Comparison of ENCODE assay signal across 21 mouse cellular contexts in genomic region chr5:147305166-147305565, GRCm38 (mm10). TPM values are rescaled to one million over a fixed set of nuclear protein-coding genes. Genes with fewer than 3 reads are reported as not detected.
DNase-seq lines count a peak whose midpoint lies in the region; ATAC-seq and TF ChIP-seq lines count a peak whose summit lies in the region.
"Had no signal": no experiment of that assay in that cellular context is flagged by ENCODE, and none has a peak within 500 bp of the region (broad histone marks: within the 10 kb centered on the region; RNA-seq: fewer than 3 reads in every experiment).

No protein-coding gene starts in this region.

- no peaks in the 10 kb centered on the region for H3K4me1 ChIP-seq in kidney, embryonic 14.5 days (ENCODE audit: control insufficient read depth, insufficient read depth, low read length)
- peaks cover 39% of the 10 kb centered on the region for H3K4me1 ChIP-seq in kidney, embryonic 15.5 days
- H3K4me1 ChIP-seq in embryonic facial prominence, embryonic 14.5 days (ENCODE audit: control insufficient read depth, insufficient read depth, low read length), result no peaks in the 10 kb centered on the region
- peaks cover 23% of the 10 kb centered on the region for H3K4me1 ChIP-seq in midbrain, embryonic 15.5 days

- DNase-seq in embryo, embryonic 10.5 days (ENCODE audit: low spot score), result peak; percentile 48
- no peak for DNase-seq in embryo, embryonic 11 days
- DNase-seq in embryonic facial prominence, embryonic 14.5 days (ENCODE audit: low spot score), result no peak
- no peak for DNase-seq in layer of hippocampus, adult 2 months (ENCODE audit: low spot score in 2 of 2)
- no peak for DNase-seq in thymus, postnatal 14 days
- DNase-seq: cerebellum, adult 11 months; gastrocnemius, postnatal 36 days; kidney, adult 18-20 months had no signal

- peaks cover 100% of the 10 kb centered on the region for H3K27me3 ChIP-seq in kidney, embryonic 14.5 days (ENCODE audit: control insufficient read depth, insufficient read depth, low read length)
- H3K27me3 ChIP-seq in kidney, embryonic 15.5 days, result peaks cover 100% of the 10 kb centered on the region
- peaks cover 100% of the 10 kb centered on the region for H3K27me3 ChIP-seq in embryonic facial prominence, embryonic 14.5 days (replicated peaks; ENCODE audit: control insufficient read depth, insufficient read depth, low read length)
- H3K27me3 ChIP-seq in midbrain, embryonic 15.5 days (replicated peaks), result peaks cover 98% of the 10 kb centered on the region

- TF ChIP-seq CTCF in layer of hippocampus, adult 2 months (conservative IDR thresholded peaks at IDR 0.05), result no peak

- H3K27ac ChIP-seq in kidney, embryonic 14.5 days (ENCODE audit: low read depth, low read length), result no peak overlapping the region
- no peak overlapping the region for H3K27ac ChIP-seq in kidney, embryonic 15.5 days
- H3K27ac ChIP-seq in embryonic facial prominence, embryonic 14.5 days (replicated peaks; ENCODE audit: low read depth, low read length), result no peak overlapping the region
- H3K27ac ChIP-seq in midbrain, embryonic 15.5 days, result no peak overlapping the region
- H3K27ac ChIP-seq in layer of hippocampus, adult 2 months, result no peak overlapping the region
- H3K27ac ChIP-seq: liver, embryonic 12.5 days had no signal

- H3K36me3 ChIP-seq in kidney, embryonic 14.5 days (ENCODE audit: control insufficient read depth, insufficient read depth, low read length), result no peaks in the 10 kb centered on the region
- H3K36me3 ChIP-seq in kidney, embryonic 15.5 days, result no peaks in the 10 kb centered on the region
- no peaks in the 10 kb centered on the region for H3K36me3 ChIP-seq in embryonic facial prominence, embryonic 14.5 days (ENCODE audit: control insufficient read depth, insufficient read depth, low read length)
- H3K36me3 ChIP-seq in midbrain, embryonic 15.5 days (replicated peaks), result no peaks in the 10 kb centered on the region
- H3K36me3 ChIP-seq: liver, embryonic 12.5 days had no signal

- no peak overlapping the region for H3K4me2 ChIP-seq in kidney, embryonic 14.5 days (replicated peaks; ENCODE audit: low read depth, low read length)
- no peak overlapping the region for H3K4me2 ChIP-seq in kidney, embryonic 15.5 days
- no peak overlapping the region for H3K4me2 ChIP-seq in embryonic facial prominence, embryonic 14.5 days (ENCODE audit: low read depth, low read length)
- peak overlapping the region; percentile 4; the same call in 1 of the 2 replicates for H3K4me2 ChIP-seq in midbrain, embryonic 15.5 days
- H3K4me2 ChIP-seq: liver, embryonic 12.5 days had no signal

- no peak for ATAC-seq in kidney, embryonic 14.5 days (ENCODE audit: low FRiP score, low TSS enrichment)
- no peak for ATAC-seq in kidney, embryonic 15.5 days (replicated peaks; ENCODE audit: low FRiP score)
- no peak for ATAC-seq in embryonic facial prominence, embryonic 14.5 days (ENCODE audit: low read depth)
- ATAC-seq in midbrain, embryonic 15.5 days (replicated peaks), result no peak
- ATAC-seq: liver, embryonic 12.5 days; Patski had no signal

- H3K9ac ChIP-seq in kidney, embryonic 14.5 days (ENCODE audit: low read depth, low read length), result no peak overlapping the region
- H3K9ac ChIP-seq in kidney, embryonic 15.5 days, result no peak overlapping the region
- H3K9ac ChIP-seq in embryonic facial prominence, embryonic 14.5 days (ENCODE audit: low read depth, low read length), result no peak overlapping the region
- H3K9ac ChIP-seq in midbrain, embryonic 15.5 days, result no peak overlapping the region
- H3K9ac ChIP-seq: liver, embryonic 12.5 days had no signal

- H3K9me3 ChIP-seq in kidney, embryonic 14.5 days (ENCODE audit: control insufficient read depth, low read length), result no peaks in the 10 kb centered on the region
- no peaks in the 10 kb centered on the region for H3K9me3 ChIP-seq in kidney, embryonic 15.5 days (replicated peaks)
- no peaks in the 10 kb centered on the region for H3K9me3 ChIP-seq in embryonic facial prominence, embryonic 14.5 days (ENCODE audit: control insufficient read depth, low read length)
- no peaks in the 10 kb centered on the region for H3K9me3 ChIP-seq in midbrain, embryonic 15.5 days
- H3K9me3 ChIP-seq: liver, embryonic 12.5 days had no signal

- 1% methylated on average over 16 of the region's 16 CpGs for WGBS in kidney, embryonic 14.5 days
- 1% methylated on average over 16 of the region's 16 CpGs for WGBS in kidney, embryonic 15.5 days
- under 1% methylated on average over 16 of the region's 16 CpGs for WGBS in embryonic facial prominence, embryonic 14.5 days
- 1% methylated on average over 16 of the region's 16 CpGs for WGBS in midbrain, embryonic 15.5 days

- peak overlapping the region; percentile 13; the same call in 1 of the 2 replicates for H3K4me3 ChIP-seq in kidney, embryonic 14.5 days (ENCODE audit: low read length)
- no peak overlapping the region for H3K4me3 ChIP-seq in kidney, embryonic 15.5 days (replicated peaks)
- 0 out of 2 replicates have a peak overlapping the region, but pooled peaks have one; percentile 3 for H3K4me3 ChIP-seq in embryonic facial prominence, embryonic 14.5 days (ENCODE audit: low read depth, low read length)
- no peak overlapping the region for H3K4me3 ChIP-seq in midbrain, embryonic 15.5 days
- H3K4me3 ChIP-seq in layer of hippocampus, adult 2 months, result no peak overlapping the region
- H3K4me3 ChIP-seq: erythroblast, embryonic 14.5 days; liver, embryonic 12.5 days had no signal

RNA-seq across cellular contexts. Expression of gene Cdx2, which starts 1.9 kb away (rescaled TPM):
- polyA plus RNA-seq in kidney, embryonic 14.5 days (2014; fragmentation: Nextera tagmentation; extraction: Ambion mirVana), result not detected in 2 replicates
- polyA plus RNA-seq in kidney, embryonic 15.5 days (2015; fragmentation: Nextera tagmentation; extraction: Ambion mirVana), result 0.26 TPM in 1 of 2 replicates, not detected in the other
- not detected in 2 replicates for polyA plus RNA-seq in embryonic facial prominence, embryonic 14.5 days (2014; fragmentation: Nextera tagmentation; extraction: Ambion mirVana)
- not detected in 2 replicates for polyA plus RNA-seq in midbrain, embryonic 15.5 days (2015; fragmentation: Nextera tagmentation; extraction: Ambion mirVana)
- total RNA-seq in layer of hippocampus, adult 2 months (2021), result not detected
- total RNA-seq: common myeloid progenitor, adult 5-6 weeks; gastrocnemius, postnatal 36 days; layer of hippocampus, adult 18-20 months; left cerebral cortex, adult 8-10 months; neutrophil, adult 5-6 weeks had no signal
- polyA plus RNA-seq: liver, embryonic 12.5 days; spleen, adult 2 months had no signal

RNA-seq across cellular contexts. Expression of gene Urad, which starts 17.1 kb away (rescaled TPM):
- not detected in 2 replicates for polyA plus RNA-seq in kidney, embryonic 14.5 days (2014; fragmentation: Nextera tagmentation; extraction: Ambion mirVana)
- polyA plus RNA-seq in kidney, embryonic 15.5 days (2015; fragmentation: Nextera tagmentation; extraction: Ambion mirVana), result not detected in 2 replicates
- not detected in 2 replicates for polyA plus RNA-seq in embryonic facial prominence, embryonic 14.5 days (2014; fragmentation: Nextera tagmentation; extraction: Ambion mirVana)
- polyA plus RNA-seq in midbrain, embryonic 15.5 days (2015; fragmentation: Nextera tagmentation; extraction: Ambion mirVana), result not detected in 2 replicates
- total RNA-seq in layer of hippocampus, adult 2 months (2021), result not detected
- total RNA-seq: common myeloid progenitor, adult 5-6 weeks; gastrocnemius, postnatal 36 days; hematopoietic stem cell, adult 5-6 weeks; layer of hippocampus, adult 18-20 months; left cerebral cortex, adult 8-10 months; neutrophil, adult 5-6 weeks had no signal
- polyA plus RNA-seq: erythroblast, embryonic 14.5 days; Patski; spleen, adult 2 months; thymus, postnatal 0 days had no signal

RNA-seq across cellular contexts. Expression of gene Pdx1, which starts 35.4 kb away (rescaled TPM):
- 0.19 TPM in 1 of 2 replicates, not detected in the other for polyA plus RNA-seq in kidney, embryonic 14.5 days (2014; fragmentation: Nextera tagmentation; extraction: Ambion mirVana)
- polyA plus RNA-seq in kidney, embryonic 15.5 days (2015; fragmentation: Nextera tagmentation; extraction: Ambion mirVana), result not detected in 2 replicates
- polyA plus RNA-seq in embryonic facial prominence, embryonic 14.5 days (2014; fragmentation: Nextera tagmentation; extraction: Ambion mirVana), result not detected in 2 replicates
- not detected in 2 replicates for polyA plus RNA-seq in midbrain, embryonic 15.5 days (2015; fragmentation: Nextera tagmentation; extraction: Ambion mirVana)
- not detected for total RNA-seq in layer of hippocampus, adult 2 months (2021)
- total RNA-seq: common myeloid progenitor, adult 5-6 weeks; gastrocnemius, postnatal 36 days; hematopoietic stem cell, adult 5-6 weeks; layer of hippocampus, adult 18-20 months; left cerebral cortex, adult 8-10 months; neutrophil, adult 5-6 weeks had no signal
- polyA plus RNA-seq: erythroblast, embryonic 14.5 days; Patski; spleen, adult 2 months; thymus, postnatal 0 days had no signal

Comparison
In these comparisons a context has a peak if more than half of its experiments do, and no peak if none do; other contexts are left out.
1. H3K4me3 ChIP-seq: peak in kidney, embryonic 14.5 days (single experiment) and embryonic facial prominence, embryonic 14.5 days (single experiment); none in kidney, embryonic 15.5 days (single experiment), midbrain, embryonic 15.5 days (single experiment) and layer of hippocampus, adult 2 months (single experiment).